Mouse (Mus musculus) limb, embryonic 11.5 days (tissue): Measurements from ENCODE around the gene Dus3l. TPM values are rescaled to one million over a fixed set of nuclear protein-coding genes. Genes with fewer than 3 reads are reported as not detected.

Experiments
- ATAC-seq: fragments of 200-750 bp; cut with Nextera tagmentation; 2 replicates; pipeline ENCODE4 v1.8.0; 2017; ENCODE audit warnings: low read depth; ENCODE audit not compliant: insufficient number of reproducible peaks, low FRiP score, low TSS enrichment
- DNase-seq: peaks from one replicate; pipeline ENCODE4 v3.0.0-alpha.2; 2015; ENCODE audit warnings: low spot score
- H3K27ac ChIP-seq: fragments of 300-500 bp; sonication (generic); replicated peaks from 2 replicates; pipeline ENCODE4 v1.5.1; 2014; ENCODE audit warnings: low read depth, mild to moderate bottlenecking, low read length
- H3K27me3 ChIP-seq: fragments of 300-500 bp; sonication (generic); 2 replicates; pipeline ENCODE4 v1.6.1; 2014; ENCODE audit warnings: mild to moderate bottlenecking, low read length, mixed read lengths; ENCODE audit not compliant: control insufficient read depth, insufficient read depth
- H3K36me3 ChIP-seq: fragments of 300-500 bp; sonication (generic); 2 replicates; pipeline ENCODE4 v1.6.1; 2014; ENCODE audit warnings: mild to moderate bottlenecking, low read length, moderate library complexity, mixed read lengths; ENCODE audit not compliant: control insufficient read depth, insufficient read depth
- H3K4me1 ChIP-seq: fragments of 300-500 bp; sonication (generic); 2 replicates; pipeline ENCODE4 v1.6.1; 2014; ENCODE audit warnings: low read length, mixed read lengths; ENCODE audit not compliant: control insufficient read depth, insufficient read depth
- H3K4me2 ChIP-seq: fragments of 300-500 bp; sonication (generic); 2 replicates; pipeline ENCODE4 v1.6.1; 2014; ENCODE audit warnings: low read depth, mild to moderate bottlenecking, moderate library complexity; ENCODE audit not compliant: severe bottlenecking
- H3K4me3 ChIP-seq: fragments of 300-500 bp; sonication (generic); 2 replicates; pipeline ENCODE4 v1.5.1; 2014; ENCODE audit warnings: low read depth, low read length
- H3K9ac ChIP-seq: fragments of 300-500 bp; sonication (generic); 2 replicates; pipeline ENCODE4 v1.6.1; 2014; ENCODE audit warnings: mild to moderate bottlenecking, low read length
- H3K9me3 ChIP-seq: fragments of 300-500 bp; sonication (generic); 2 replicates; pipeline ENCODE4 v1.6.1; 2016; ENCODE audit warnings: low read length; ENCODE audit not compliant: control insufficient read depth
- WGBS: fragments of 180-500 bp; shearing (Covaris S2); extraction: QIAGEN DNeasy Blood & Tissue Kit; methylation state at CpG from one replicate; pipeline ENCODE4 v1.1.7; 2014; 5-methylcytosine and 5-hydroxymethylcytosine counted together
- polyA plus RNA-seq: library from polyadenylated mRNA; unstranded; fragments of >200 nt; fragmentation: Nextera tagmentation; extraction: Ambion mirVana; gene quantifications from 2 replicates; pipeline ENCODE4 v1.2.1, GENCODE M21; 2014

The Dus3l gene
- polyA plus RNA-seq, 1 experiment from 2014 or later: 37.3 TPM

DNA sequence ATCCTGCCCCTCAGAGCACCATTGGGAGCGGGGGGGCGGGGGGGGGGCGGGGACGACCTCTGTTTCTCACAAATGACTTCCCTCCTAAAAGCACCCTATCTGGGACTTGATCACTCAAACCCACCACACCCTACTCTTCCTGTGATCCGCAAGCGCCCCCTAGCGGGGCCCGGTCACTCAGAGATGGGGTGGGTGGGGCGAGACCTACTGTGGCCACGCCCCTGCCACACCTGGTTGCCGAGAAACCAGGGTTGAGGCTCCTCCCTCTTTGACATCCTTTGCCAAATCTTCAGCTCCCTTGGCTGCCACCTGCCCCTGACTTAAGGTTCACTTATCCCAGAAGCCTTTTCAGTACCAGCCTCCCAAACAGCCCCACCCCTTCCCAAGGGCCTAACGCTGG lies 6.4 kb upstream of the Dus3l start:
- DNase-seq: peak; percentile 77
- Histone ChIP-seq H3K4me1 (peaks cover 37% of the 10 kb centered on the region; the same call in 1 of the 2 replicates), H3K27ac (no peak overlapping the region), H3K27me3 (peaks cover 40% of the 10 kb centered on the region), H3K36me3 (no peaks in the 10 kb centered on the region), H3K9me3 (no peaks in the 10 kb centered on the region), H3K4me3 (no peak overlapping the region), H3K9ac (no peak overlapping the region), H3K4me2 (no peak overlapping the region)
- no peak for ATAC-seq
- WGBS: 7% methylated on average over 12 of the region's 12 CpGs

DNA sequence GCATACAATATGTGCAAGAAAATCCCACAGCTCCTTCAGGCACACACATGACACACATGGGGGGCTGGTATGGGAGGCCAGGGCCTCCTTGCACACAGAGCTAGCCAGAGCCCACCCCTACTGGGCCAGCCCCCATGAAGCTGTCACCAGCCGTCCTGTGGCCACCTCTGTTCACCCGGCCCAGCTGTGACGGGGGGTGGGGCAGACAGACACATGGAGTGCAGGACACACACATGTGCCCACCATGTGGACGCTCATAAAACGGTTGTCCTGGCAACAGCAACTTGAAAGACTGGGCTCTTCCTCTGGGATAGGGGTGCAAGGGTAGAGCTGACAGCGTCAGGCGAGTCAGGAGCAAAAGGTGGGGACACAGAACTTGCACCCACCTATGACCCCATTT lies 5.3 kb upstream of the Dus3l start:
- Histone ChIP-seq H3K9me3 (no peaks in the 10 kb centered on the region), H3K9ac (no peak overlapping the region), H3K27ac (no peak overlapping the region), H3K4me3 (no peak overlapping the region), H3K4me2 (no peak overlapping the region), H3K27me3 (peaks cover 29% of the 10 kb centered on the region), H3K4me1 (peaks cover 26% of the 10 kb centered on the region; the same call in 1 of the 2 replicates), H3K36me3 (no peaks in the 10 kb centered on the region)
- 15% methylated on average over 7 of the region's 7 CpGs for WGBS
- DNase-seq: peak; percentile 86
- peak; percentile 52 for ATAC-seq

DNA sequence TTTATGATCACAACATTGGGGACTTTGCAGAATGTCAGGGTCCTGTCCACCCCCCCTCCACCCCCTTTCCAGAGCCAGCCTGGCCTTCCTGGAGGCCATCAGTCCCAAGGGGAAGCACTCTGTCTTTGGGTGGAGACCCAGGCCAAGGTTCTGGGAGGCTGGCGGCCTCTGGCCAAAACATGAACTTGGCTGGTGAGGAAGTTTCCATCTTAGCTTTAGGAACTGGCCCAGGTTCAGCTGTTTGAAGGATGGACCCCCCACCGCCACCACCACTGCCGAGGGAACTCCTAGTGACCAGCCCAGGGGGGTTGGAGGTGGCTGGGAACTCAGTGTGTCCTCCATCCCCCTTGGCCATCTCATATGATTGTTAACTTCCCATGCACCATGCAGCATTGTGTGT lies 3.5 kb upstream of the Dus3l start:
- peaks cover 28% of the 10 kb centered on the region; the same call in 1 of the 2 replicates for H3K4me1 ChIP-seq
- H3K27me3 ChIP-seq: peaks cover 11% of the 10 kb centered on the region
- 69% methylated on average over 3 of the region's 3 CpGs for WGBS
- no peak overlapping the region for H3K4me3 ChIP-seq
- no peak for DNase-seq
- no peak overlapping the region for H3K4me2 ChIP-seq
- no peaks in the 10 kb centered on the region for H3K9me3 ChIP-seq
- H3K36me3 ChIP-seq: no peaks in the 10 kb centered on the region
- H3K9ac ChIP-seq: no peak overlapping the region
- ATAC-seq: no peak
- no peak overlapping the region for H3K27ac ChIP-seq

DNA sequence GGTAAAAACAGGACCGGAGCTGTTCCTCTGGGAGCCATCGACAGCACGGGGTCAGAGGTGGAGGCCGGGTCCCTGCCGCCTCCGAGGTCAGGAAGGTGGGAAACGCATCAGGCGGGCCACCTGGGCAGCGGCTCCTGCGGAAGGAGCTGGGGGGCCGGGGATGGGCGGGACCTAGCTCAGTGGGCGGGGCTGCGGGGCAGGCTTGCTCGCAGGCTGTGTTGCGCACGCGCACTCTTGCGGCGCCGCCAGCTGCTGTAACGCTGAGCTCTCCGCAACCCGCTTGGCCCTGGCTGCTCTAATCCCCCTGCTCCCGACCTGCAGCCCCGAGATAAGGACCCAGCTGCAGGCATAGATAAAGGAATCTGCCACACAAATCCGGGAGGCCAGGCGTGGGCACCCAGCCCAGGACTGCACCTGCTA lies 2.6 kb upstream of the Dus3l start:
- Histone ChIP-seq H3K27me3 (peaks cover 3% of the 10 kb centered on the region; the same call in 1 of the 2 replicates), H3K27ac (peak overlapping the region; percentile 61; the same call in 1 of the 2 replicates), H3K4me1 (peaks cover 25% of the 10 kb centered on the region; the same call in 1 of the 2 replicates), H3K9ac (peak overlapping the region; percentile 52), H3K4me3 (peak overlapping the region; percentile 34), H3K4me2 (peak overlapping the region; percentile 70), H3K36me3 (peaks cover 2% of the 10 kb centered on the region), H3K9me3 (no peaks in the 10 kb centered on the region)
- peak; percentile 94 for DNase-seq
- WGBS: 0% methylated on average over 28 of the region's 28 CpGs
- peak; percentile 19; the same call in 1 of the 2 replicates for ATAC-seq

DNA sequence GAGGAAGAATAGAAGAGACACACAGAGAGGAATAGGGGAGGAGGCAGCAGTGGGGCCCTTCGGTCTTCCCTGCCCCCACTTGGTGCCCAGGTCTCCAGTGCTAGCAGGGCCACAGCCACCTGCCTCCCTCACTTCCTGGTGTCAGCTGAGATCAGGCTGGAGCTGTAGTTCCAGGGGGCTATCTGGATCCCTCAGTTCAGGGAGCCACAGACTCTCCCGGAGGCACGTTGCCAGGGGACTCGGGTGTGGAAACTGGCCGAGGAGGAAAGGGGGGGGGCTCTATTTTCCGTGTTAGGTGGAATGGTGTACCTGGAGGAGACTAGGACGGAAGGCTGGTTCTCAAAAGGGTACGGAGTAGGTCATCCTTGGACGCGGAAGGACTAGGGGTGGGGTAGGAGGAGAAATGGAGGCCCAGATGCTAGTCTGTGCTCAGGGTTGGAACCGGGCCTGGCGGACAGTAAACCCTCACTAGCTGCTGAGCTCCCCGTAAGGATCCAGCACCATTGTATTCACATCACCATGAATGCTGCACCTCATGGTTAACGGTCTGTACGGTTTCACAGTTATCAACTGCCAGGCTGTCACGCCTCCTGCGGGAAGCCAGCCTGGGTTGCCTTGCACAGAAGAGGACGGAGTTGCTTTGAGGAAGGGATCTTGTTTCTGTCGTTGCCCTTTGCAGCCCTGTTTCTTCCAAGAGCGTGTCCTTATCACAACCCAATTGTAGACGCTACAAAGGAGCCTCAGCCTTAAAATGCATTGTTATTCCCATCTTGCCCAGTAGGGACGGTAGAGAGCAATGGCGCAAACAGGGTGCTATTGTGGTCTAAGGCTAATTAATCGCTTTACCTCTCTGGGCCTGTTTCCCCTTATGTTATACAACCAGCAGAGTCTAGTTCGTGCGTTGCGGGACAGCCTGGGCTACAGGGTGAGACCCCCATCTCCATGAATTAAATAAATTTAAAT lies 1.5 kb upstream of the Dus3l start:
- Histone ChIP-seq H3K27ac (no peak overlapping the region), H3K4me1 (peaks cover 23% of the 10 kb centered on the region; the same call in 1 of the 2 replicates), H3K4me3 (no peak overlapping the region), H3K9ac (no peak overlapping the region), H3K27me3 (no peaks in the 10 kb centered on the region), H3K36me3 (peaks cover 12% of the 10 kb centered on the region), H3K4me2 (no peak overlapping the region), H3K9me3 (no peaks in the 10 kb centered on the region)
- ATAC-seq (no peak), DNase-seq (peak; percentile 70)
- WGBS: 53% methylated on average over 27 of the region's 27 CpGs

DNA sequence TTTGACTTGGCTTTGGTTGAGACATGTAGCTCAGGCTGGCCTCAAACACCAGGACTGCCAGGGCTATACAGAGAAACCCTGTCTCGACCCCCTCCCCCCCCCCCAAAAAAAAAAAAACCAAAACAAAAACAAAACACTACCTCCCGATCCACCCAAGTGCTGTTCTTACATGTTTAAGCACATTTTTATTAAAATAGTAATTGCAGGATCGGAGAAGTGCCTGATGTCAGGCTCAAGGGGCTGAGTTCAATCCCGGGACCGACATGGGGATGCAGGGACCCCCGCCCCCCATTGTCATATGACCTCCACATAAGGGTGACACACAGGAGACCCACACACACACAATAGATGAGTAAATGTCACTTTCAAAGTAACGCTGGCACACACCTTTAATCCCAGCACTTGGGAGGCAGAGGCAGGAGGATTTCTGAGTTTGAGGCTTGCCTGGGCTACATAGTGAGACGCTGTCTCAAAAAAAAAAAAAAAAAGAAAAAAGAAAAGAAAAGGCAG lies 761 bp upstream of the Dus3l start:
- no peak for ATAC-seq
- H3K4me2 ChIP-seq: peak overlapping the region; percentile 70; the same call in 1 of the 2 replicates

DNA sequence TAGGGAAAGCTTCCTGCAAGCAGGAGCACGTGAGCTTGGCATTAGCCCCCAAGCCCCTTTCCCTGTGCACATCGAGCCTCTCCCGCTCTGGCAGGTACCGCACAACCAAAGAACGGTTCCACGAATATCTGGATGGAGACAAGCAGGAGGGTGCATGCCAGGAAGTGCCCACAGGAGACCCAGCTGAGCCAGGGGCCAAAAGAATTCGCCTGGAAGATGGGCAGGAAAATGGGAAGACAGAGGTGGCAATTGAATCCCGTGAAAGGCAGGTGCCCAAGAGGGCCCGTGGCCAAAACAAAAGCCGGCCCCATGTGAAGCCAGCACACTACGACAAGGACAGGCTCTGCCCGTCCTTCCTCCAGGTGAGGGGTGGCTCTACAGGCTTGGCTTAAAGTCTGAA lies 874 bp downstream of the Dus3l start:
- peaks cover 24% of the 10 kb centered on the region for H3K36me3 ChIP-seq
- no peak overlapping the region for H3K27ac ChIP-seq
- H3K4me1 ChIP-seq: peaks cover 11% of the 10 kb centered on the region; the same call in 1 of the 2 replicates
- no peaks in the 10 kb centered on the region for H3K9me3 ChIP-seq
- peak overlapping the region; percentile 70 for H3K4me2 ChIP-seq
- no peaks in the 10 kb centered on the region for H3K27me3 ChIP-seq
- DNase-seq: no peak
- ATAC-seq: no peak
- 60% methylated on average over 12 of the region's 12 CpGs for WGBS
- H3K9ac ChIP-seq: peak overlapping the region; percentile 80; the same call in 1 of the 2 replicates
- H3K4me3 ChIP-seq: peak overlapping the region; percentile 68

More for the DNA sequence above, 761 bp upstream of the Dus3l start:
- no peak for DNase-seq
- H3K4me3 ChIP-seq: no peak overlapping the region; the same call in 1 of the 2 replicates
- H3K4me1 ChIP-seq: peaks cover 22% of the 10 kb centered on the region; the same call in 1 of the 2 replicates
- peaks cover 17% of the 10 kb centered on the region for H3K36me3 ChIP-seq
- no peak overlapping the region for H3K27ac ChIP-seq
- H3K27me3 ChIP-seq: no peaks in the 10 kb centered on the region
- 77% methylated on average over 8 of the region's 8 CpGs for WGBS
- H3K9ac ChIP-seq: no peak overlapping the region
- no peaks in the 10 kb centered on the region for H3K9me3 ChIP-seq

DNA sequence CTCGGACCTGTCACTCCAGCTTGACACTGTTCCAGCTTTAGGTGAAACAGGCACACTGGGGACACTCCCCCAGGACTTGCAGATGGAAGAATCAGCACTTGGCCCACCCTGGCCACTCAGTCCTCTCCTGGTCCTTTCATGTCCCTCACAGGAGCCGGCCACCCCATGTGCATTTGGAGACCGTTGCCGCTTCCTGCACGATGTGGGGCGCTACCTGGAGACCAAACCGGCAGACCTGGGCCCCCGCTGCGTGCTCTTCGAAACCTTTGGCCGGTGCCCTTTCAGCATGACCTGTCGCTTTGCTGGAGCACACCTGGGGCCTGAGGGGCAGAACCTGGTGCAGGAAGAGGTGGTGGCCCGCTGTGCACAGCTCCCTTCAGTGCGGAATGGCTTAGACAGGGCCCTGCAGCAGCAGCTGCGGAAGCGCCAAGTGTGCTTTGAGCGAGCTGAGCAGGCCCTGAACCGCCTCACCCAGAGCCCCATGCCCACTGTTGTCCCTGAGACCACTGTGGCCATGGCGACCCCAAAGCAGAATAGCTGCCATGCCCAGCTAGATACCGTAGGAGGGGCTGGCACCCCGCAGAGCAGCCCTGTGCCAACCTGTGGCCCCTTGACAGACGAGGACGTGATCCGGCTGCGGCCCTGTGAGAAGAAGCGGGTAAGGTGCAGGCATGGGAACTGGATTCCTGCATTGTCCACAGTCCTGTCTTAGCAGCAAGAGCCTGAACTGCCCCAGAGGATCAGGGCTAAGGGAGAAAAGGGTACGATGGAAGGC lies 2.3 kb downstream of the Dus3l start:
- Histone ChIP-seq H3K27me3 (no peaks in the 10 kb centered on the region), H3K9me3 (no peaks in the 10 kb centered on the region), H3K9ac (no peak overlapping the region), H3K36me3 (peaks cover 30% of the 10 kb centered on the region), H3K4me2 (no peak overlapping the region), H3K4me1 (peaks cover 10% of the 10 kb centered on the region; the same call in 1 of the 2 replicates), H3K4me3 (no peak overlapping the region), H3K27ac (no peak overlapping the region)
- WGBS: 92% methylated on average over 27 of the region's 27 CpGs
- ATAC-seq (no peak), DNase-seq (no peak)
